ENCODE assay signal across 10 mouse cellular contexts in the genomic region with DNA sequence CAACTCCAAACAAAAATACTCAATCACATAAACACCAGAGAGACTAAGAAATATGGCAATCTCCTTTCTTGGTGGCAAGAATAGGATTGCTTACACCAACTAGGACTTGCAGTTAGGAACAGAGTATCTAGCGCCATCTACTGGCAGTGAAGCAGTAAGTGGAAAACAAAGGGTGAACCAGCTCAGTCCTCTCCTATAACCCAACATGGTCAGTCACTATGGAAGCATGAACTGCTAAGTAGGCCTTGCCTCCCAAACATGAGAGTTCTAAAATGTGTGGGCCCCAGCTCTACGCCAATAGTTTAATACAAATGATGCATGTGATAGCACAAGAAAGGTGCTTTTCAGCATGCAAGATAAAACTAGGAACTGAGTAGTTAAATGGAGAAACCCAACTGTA. TPM values are rescaled to one million over a fixed set of nuclear protein-coding genes. Genes with fewer than 3 reads are reported as not detected.
DNase-seq lines count a peak whose midpoint lies in the region; ATAC-seq and TF ChIP-seq lines count a peak whose summit lies in the region.
"Had no signal": no experiment of that assay in that cellular context is flagged by ENCODE, and none has a peak within 500 bp of the region (broad histone marks: within the 10 kb centered on the region; RNA-seq: fewer than 3 reads in every experiment).

No protein-coding gene starts in this region.

- H3K27ac ChIP-seq in kidney, adult 2 months (ENCODE audit: insufficient read depth, low read depth, low read length), result no peak overlapping the region
- no peak overlapping the region for H3K27ac ChIP-seq in kidney, embryonic 15.5 days
- H3K27ac ChIP-seq in cortical plate, adult 2 months (ENCODE audit: insufficient read depth, low read length), result no peak overlapping the region
- peak overlapping the region; percentile 36; the same call in 1 of the 2 replicates for H3K27ac ChIP-seq in midbrain, embryonic 15.5 days
- H3K27ac ChIP-seq: neural tube, embryonic 12.5 days had no signal

- H3K4me2 ChIP-seq in kidney, embryonic 15.5 days, result no peak overlapping the region
- H3K4me2 ChIP-seq in midbrain, embryonic 15.5 days, result no peak overlapping the region
- H3K4me2 ChIP-seq: neural tube, embryonic 12.5 days had no signal

- H3K36me3 ChIP-seq in kidney, adult 2 months (ENCODE audit: control insufficient read depth, insufficient read depth, low read length), result peaks cover 4% of the 10 kb centered on the region
- H3K36me3 ChIP-seq in kidney, embryonic 15.5 days, result peaks cover 57% of the 10 kb centered on the region
- peaks cover 26% of the 10 kb centered on the region; the same call in 1 of the 2 replicates for H3K36me3 ChIP-seq in midbrain, embryonic 15.5 days (replicated peaks)

- no peak for TF ChIP-seq POLR2A in kidney, adult 2 months (IDR thresholded peaks at IDR 0.05; ENCODE audit: low read depth, low read length)
- no peak for TF ChIP-seq POLR2A in cortical plate, adult 2 months (IDR thresholded peaks at IDR 0.05; ENCODE audit: extremely low read depth, insufficient read depth, low read length)

- intact Hi-C loops in heart, postnatal 36 days (cut with DNase I), result loop anchor here (1.0 to 2.0 kb wide), 3 partner anchors 72 to 232 kb away; a partner anchor contains a TSS

- DNase-seq in kidney, adult 2 months, result peak; percentile 89
- DNase-seq in WW6 (ENCODE audit: low read depth, low spot score), result peak; percentile 40
- DNase-seq in heart, postnatal 36 days, result peak; percentile 45 to 51
- DNase-seq in left cerebral cortex, adult 9 months (ENCODE audit: low spot score in 2 of 2), result peak; percentile 53 to 70
- DNase-seq in testis, postnatal 14 days (ENCODE audit: low spot score), result peak; percentile 51

- H3K9ac ChIP-seq in kidney, embryonic 15.5 days, result no peak overlapping the region
- H3K9ac ChIP-seq in midbrain, embryonic 15.5 days, result no peak overlapping the region
- H3K9ac ChIP-seq: neural tube, embryonic 12.5 days had no signal

- ATAC-seq in kidney, embryonic 15.5 days (replicated peaks; ENCODE audit: low FRiP score), result no peak
- no peak for ATAC-seq in midbrain, embryonic 15.5 days (replicated peaks)

- no peaks in the 10 kb centered on the region for H3K9me3 ChIP-seq in kidney, embryonic 15.5 days (replicated peaks)
- no peaks in the 10 kb centered on the region for H3K9me3 ChIP-seq in midbrain, embryonic 15.5 days
- H3K9me3 ChIP-seq: neural tube, embryonic 12.5 days had no signal

- no peaks in the 10 kb centered on the region for H3K27me3 ChIP-seq in kidney, adult 2 months (replicated peaks; ENCODE audit: control insufficient read depth, insufficient read depth, low read length)
- H3K27me3 ChIP-seq in kidney, embryonic 15.5 days, result no peaks in the 10 kb centered on the region
- no peaks in the 10 kb centered on the region for H3K27me3 ChIP-seq in midbrain, embryonic 15.5 days (replicated peaks)
- H3K27me3 ChIP-seq: neural tube, embryonic 12.5 days had no signal

- 19% methylated on average over 2 of the region's 2 CpGs for WGBS in kidney, adult 2 months
- 17% methylated on average over 2 of the region's 2 CpGs for WGBS in kidney, embryonic 15.5 days
- WGBS in midbrain, embryonic 15.5 days, result 15% methylated on average over 2 of the region's 2 CpGs

- H3K4me3 ChIP-seq in kidney, adult 2 months (ENCODE audit: insufficient read depth, low read depth, low read length), result no peak overlapping the region
- no peak overlapping the region for H3K4me3 ChIP-seq in kidney, embryonic 15.5 days (replicated peaks)
- no peak overlapping the region for H3K4me3 ChIP-seq in cortical plate, adult 2 months (ENCODE audit: insufficient read depth, low read length)
- H3K4me3 ChIP-seq in midbrain, embryonic 15.5 days, result no peak overlapping the region
- H3K4me3 ChIP-seq: erythroblast, embryonic 14.5 days; neural tube, embryonic 12.5 days had no signal

- peak; percentile 61 for TF ChIP-seq CTCF in kidney, adult 2 months (conservative IDR thresholded peaks at IDR 0.05; ENCODE audit: insufficient read depth, insufficient read length, low read depth, low read length)
- peak; percentile 82 for TF ChIP-seq CTCF in cortical plate, adult 2 months (IDR thresholded peaks at IDR 0.05; ENCODE audit: extremely low read depth, insufficient read depth, low read length)

- H3K4me1 ChIP-seq in kidney, adult 2 months (ENCODE audit: control insufficient read depth, insufficient read depth, low read length), result peaks cover 9% of the 10 kb centered on the region; the same call in 1 of the 2 replicates
- H3K4me1 ChIP-seq in kidney, embryonic 15.5 days, result peaks cover 23% of the 10 kb centered on the region
- peaks cover 7% of the 10 kb centered on the region; the same call in 1 of the 2 replicates for H3K4me1 ChIP-seq in cortical plate, adult 2 months (ENCODE audit: control insufficient read depth, insufficient read depth, low read length)
- H3K4me1 ChIP-seq in midbrain, embryonic 15.5 days, result peaks cover 24% of the 10 kb centered on the region

RNA-seq across cellular contexts. Expression of a gene that starts 1.9 kb away (rescaled TPM):
- 8.7 and 9.9 TPM in 2 replicates for polyA plus RNA-seq in kidney, adult 2 months (2012; rRNA removed)
- polyA plus RNA-seq in kidney, embryonic 15.5 days (2015; fragmentation: Nextera tagmentation; extraction: Ambion mirVana), result 10.4 and 11.9 TPM in 2 replicates
- polyA plus RNA-seq in cortical plate, adult 2 months (2012; rRNA removed), result 20.6 and 20.8 TPM in 2 replicates
- total RNA-seq in heart, postnatal 36 days (2021), result 1 to 10 TPM; 8.8 to 9.5 TPM
- polyA plus RNA-seq in midbrain, embryonic 15.5 days (2015; fragmentation: Nextera tagmentation; extraction: Ambion mirVana), result 23.9 and 24.5 TPM in 2 replicates

RNA-seq across cellular contexts. Expression of a gene that starts 13.4 kb away (rescaled TPM):
- 14.6 and 21.0 TPM in 2 replicates for polyA plus RNA-seq in kidney, adult 2 months (2012; rRNA removed)
- 106 and 123 TPM in 2 replicates for polyA plus RNA-seq in kidney, embryonic 15.5 days (2015; fragmentation: Nextera tagmentation; extraction: Ambion mirVana)
- 55.2 and 59.4 TPM in 2 replicates for polyA plus RNA-seq in cortical plate, adult 2 months (2012; rRNA removed)
- total RNA-seq in heart, postnatal 36 days (2021), result 10 to 100 TPM; 43.2 to 47.2 TPM
- polyA plus RNA-seq in midbrain, embryonic 15.5 days (2015; fragmentation: Nextera tagmentation; extraction: Ambion mirVana), result 91.5 and 92.0 TPM in 2 replicates

RNA-seq across cellular contexts. Expression of a gene that starts 42.9 kb away (rescaled TPM):
- polyA plus RNA-seq in kidney, adult 2 months (2012; rRNA removed), result 0.10 and 0.33 TPM in 2 replicates
- 2.6 and 4.5 TPM in 2 replicates for polyA plus RNA-seq in kidney, embryonic 15.5 days (2015; fragmentation: Nextera tagmentation; extraction: Ambion mirVana)
- 3.0 and 4.0 TPM in 2 replicates for polyA plus RNA-seq in cortical plate, adult 2 months (2012; rRNA removed)
- total RNA-seq in heart, postnatal 36 days (2021), result not detected
- 0.47 and 1.7 TPM in 2 replicates for polyA plus RNA-seq in midbrain, embryonic 15.5 days (2015; fragmentation: Nextera tagmentation; extraction: Ambion mirVana)
- polyA plus RNA-seq: erythroblast, embryonic 14.5 days had no signal
